Mouse (Mus musculus): ENCODE results near the gene Dcst1.

Dcst1 gene

GRCm38 (mm10) chr3:89365153-89365485 lies at the start of gene Dcst1:
Dcst1 (minus strand) TSS chr3:89365253.
- DNase-seq (ENCODE audit: low spot score in 2 of 2): no peak

- DNase-seq (ENCODE audit: low spot score in 2 of 2): peak; percentile 98
Observed at GRCm38 (mm10) chr3:89411490-89412393, 46.7 kb upstream of the Dcst1 start, which contains the start of gene Flad1. Flad1 (minus strand) TSS chr3:89411870.

DNA sequence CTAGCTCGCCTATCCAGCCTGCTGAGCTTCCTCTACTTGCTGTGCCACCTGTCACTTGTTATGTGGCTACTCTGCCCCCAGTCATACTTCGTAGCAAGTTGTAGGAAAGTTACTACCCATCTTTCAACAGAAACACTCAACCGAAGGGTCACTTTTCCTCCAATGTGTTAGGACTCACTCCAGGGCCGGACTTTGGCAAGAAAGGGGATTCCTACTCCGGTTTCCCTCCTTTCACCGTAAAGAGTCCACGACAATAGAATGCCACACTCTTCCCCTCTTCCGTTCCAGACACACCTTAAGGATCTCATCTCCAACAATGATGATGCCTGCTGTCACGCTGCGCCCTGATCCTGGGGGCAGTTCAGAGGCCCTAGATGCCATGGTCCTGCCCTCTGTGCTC lies 45.8 kb upstream of the Dcst1 start:
- DNase-seq (ENCODE audit: low spot score in 2 of 2): no peak

DNA sequence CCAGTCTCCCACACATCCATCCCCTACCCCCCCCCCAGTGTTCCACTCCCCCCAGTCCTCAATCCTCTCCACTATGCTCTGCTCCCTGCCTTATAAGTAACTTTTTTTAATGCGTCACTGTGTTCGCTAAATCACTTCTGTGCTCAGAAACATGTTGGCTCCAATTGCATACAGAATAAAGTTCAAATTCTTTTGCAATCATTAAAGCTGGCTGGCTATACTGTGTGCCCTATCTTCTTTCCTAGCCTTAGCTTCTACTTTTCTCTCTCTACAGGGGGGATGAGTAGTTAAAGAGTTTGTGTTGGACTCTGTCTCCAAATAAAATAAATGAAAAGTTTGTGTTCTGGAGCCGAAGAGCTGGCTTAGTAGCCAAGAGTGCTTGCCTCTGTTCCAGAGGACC lies 44.6 kb upstream of the Dcst1 start:
- DNase-seq (ENCODE audit: low spot score in 2 of 2): no peak

DNA sequence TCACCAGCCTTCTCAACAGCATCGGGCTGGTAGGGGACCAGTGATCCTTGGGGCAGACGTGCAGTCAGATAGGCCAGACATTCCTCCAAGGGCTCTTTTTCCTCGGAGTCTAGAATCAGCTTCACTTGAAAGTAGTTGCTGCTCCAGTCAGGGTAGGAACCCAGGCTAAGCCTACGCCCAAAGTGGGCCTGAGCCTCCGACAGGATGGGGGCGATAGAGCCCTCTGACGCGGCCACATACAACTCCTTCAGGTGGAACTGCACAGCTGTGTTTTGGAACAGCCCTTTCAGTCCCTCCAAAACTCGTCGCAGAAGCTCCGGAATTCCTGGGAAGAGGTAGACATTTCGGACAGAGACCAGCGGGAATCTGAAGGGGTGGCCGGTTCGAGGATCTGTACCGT lies 43.4 kb upstream of the Dcst1 start:
- DNase-seq (ENCODE audit: low spot score in 2 of 2): no peak

- DNase-seq (ENCODE audit: low spot score in 2 of 2): no peak
Observed at GRCm38 (mm10) chr3:89406887-89407286, 41.8 kb upstream of the Dcst1 start.

DNA sequence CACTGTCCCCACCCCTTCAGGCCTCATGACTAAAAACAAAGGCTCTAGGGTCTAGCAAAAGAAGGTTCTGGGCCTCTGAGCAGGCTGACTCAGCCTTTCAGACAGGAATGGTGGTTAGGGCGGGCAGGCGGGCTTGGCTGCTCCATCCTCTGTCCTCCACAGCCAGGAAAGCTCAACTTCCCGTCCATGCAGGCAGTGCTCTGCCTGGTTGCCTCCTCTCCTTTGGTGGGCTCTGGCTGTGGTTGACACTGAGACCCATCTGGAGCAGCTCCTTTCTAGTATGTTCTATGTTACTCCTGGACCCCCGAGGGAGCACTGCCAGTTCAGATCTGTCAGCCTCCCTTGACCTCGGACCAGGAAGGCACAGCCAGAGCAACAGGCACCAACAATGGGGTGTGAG lies 37.6 kb upstream of the Dcst1 start, which contains the start of gene Lenep:
Lenep (minus strand) TSS at position 101 of the 400 bp plus-strand sequence.
- DNase-seq (ENCODE audit: low spot score in 2 of 2): no peak

GRCm38 (mm10) chr3:89401329-89401728 lies 36.3 kb upstream of the Dcst1 start:
- DNase-seq (ENCODE audit: low spot score in 2 of 2): no peak

- DNase-seq (ENCODE audit: low spot score in 2 of 2): no peak
Observed at GRCm38 (mm10) chr3:89396654-89397005, 31.6 kb upstream of the Dcst1 start.

- DNase-seq (ENCODE audit: low spot score in 2 of 2): peak in 1 of 2 experiments; percentile 61
Observed at GRCm38 (mm10) chr3:89395806-89396653, 31.0 kb upstream of the Dcst1 start.

DNA sequence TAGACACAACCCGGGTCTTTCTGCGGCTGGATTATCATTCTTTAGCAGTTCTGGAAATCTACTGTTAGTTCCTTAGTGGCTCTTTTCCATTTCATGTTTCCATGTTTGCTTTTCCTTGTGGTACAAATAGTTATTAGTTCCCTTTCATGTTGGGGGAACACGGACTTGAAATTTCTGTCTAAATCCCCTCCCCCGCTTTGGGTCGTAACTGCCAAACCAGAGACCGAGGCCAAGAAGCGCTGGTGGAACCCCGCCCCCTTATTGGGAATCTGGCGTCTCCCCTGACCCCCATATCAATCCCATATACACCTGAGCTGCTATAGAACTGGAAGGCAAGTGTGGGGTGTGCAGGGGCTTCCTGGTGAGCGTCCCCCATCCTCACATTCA lies 30.4 kb upstream of the Dcst1 start:
- DNase-seq (ENCODE audit: low spot score in 2 of 2): no peak

DNA sequence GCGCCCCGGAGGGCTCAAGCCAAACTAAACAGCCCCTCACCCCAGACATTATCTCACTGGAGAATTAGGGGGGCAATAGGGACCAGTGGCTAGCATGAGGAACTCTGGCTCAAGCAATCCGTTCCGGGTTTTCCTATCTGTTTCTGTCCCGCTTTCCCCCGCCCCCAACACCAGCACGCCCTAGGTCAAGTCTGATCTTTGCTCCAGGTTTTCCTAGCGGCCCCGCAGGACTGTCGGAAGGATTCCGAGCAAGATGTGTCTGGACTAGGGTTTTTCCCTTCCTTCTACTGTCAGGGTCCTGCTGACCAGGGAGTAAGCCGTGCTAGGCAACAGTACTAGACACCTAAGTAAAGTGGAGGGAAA lies 29.8 kb upstream of the Dcst1 start:
- DNase-seq (ENCODE audit: low spot score in 2 of 2): peak; percentile 75 to 81

DNA sequence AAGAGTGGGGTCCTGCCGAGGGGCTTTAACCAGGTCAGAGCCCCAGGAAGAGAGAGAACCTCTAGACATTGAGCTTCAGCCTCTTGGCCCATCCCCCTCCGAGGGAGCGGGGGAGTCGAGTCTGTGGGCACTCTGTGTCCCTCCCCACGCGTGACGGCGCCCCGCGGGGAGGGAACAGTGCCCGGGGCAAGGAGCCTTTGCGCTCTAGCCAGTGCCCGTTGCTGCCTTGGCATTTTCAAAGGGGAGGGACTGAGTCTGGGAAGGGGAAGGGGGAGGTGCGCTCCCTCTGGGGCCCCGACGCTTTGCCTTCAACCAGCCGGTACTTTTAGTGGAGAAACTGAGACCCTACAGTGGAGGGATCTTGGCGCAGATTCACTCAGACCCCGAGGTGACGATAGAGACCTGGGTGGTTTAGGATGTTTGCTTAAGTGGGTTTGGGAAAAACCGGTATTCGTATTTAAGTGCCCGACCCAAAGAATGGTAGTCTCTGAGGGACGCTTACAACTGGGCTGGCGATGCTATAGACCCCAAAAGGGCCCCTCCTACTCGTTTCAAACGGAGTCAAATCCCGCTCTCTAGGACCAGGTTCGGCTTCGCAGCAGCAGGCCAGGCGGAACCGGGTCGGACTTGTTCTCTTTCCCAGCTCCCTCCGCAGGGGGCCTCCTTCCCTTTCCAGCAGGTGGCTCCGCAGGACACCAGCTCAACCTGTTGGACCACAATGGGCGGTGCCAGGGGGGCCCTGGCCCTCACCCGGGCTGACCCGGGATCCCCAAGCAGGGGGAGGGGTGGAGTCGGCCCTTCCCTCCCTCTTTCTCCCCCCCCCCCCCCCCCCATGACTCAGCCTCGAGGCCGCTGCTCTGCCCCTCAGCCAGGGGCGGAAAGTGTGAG lies 29.2 kb upstream of the Dcst1 start, which contains the start of gene Zbtb7b:
Zbtb7b (minus strand) TSS at position 771 of the 888 bp plus-strand sequence.
- DNase-seq (ENCODE audit: low spot score in 2 of 2): peak; percentile 65 to 84

DNA sequence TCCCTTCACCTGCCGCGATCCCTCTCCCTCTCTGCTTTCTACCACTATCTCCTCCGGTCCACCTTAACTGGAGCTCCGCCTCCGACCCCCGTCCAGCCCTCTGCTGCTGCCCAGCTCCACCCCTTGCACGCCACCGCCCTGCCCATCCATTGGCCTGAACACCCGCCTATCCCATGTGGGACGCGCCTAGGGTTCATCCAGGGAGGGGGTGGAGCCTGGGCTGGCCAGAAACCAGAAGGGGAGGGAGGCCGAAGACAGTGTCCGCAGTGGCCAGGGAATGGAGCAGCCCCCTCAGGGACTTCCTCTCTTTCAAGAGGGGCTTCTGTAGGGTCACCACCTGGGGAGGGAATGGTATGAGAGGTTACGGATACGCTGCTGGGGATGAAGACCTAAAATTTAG lies 28.6 kb upstream of the Dcst1 start:
- DNase-seq (ENCODE audit: low spot score in 2 of 2): peak; percentile 95 to 96

- DNase-seq (ENCODE audit: low spot score in 2 of 2): peak; percentile 33 to 74
Observed at GRCm38 (mm10) chr3:89392871-89393311, 27.8 kb upstream of the Dcst1 start.

DNA sequence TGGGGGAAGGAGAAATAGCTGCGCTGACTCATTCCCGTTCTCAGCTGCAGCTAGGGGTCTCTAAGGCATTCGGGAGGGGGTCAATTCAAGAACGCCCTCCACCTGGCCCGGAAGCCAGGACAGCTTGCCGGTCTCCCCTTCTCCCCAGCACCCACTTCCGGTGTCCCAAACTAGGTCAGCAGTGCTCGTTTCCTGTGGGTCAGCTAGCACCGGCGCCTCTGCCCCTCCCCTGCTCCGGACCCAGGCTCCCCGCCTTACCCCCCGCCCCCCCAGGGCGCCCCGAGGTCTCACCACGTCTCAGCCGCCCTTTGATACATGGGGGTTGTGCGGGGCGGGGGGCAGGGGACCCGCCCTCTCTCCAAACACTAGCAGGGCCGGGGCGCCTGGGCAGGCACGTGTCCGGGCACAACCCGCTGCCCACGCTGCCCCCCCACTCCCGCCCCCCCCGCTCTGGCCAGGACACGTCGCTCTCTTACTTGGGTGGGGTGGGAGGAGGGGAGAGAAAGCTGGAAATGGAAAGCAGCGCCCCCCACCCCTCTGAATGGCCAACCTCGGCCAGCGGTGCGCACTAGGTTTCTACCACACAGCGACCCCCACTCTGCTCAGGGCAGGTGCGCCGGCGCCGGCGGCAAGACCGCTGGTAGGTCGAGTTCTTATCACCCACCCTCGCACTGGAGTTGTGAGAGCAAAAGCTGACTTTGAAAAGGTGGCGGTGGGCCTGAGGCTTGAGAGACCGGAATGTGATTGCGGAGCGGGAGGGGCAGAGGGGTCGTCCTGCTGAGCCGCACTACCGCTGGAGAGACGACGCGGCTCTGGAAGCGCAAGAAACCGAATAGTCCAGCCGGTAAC lies 26.8 kb upstream of the Dcst1 start:
- DNase-seq (ENCODE audit: low spot score in 2 of 2): peak in 1 of 2 experiments; percentile 70

- DNase-seq (ENCODE audit: low spot score in 2 of 2): peak; percentile 54 to 76
Observed at GRCm38 (mm10) chr3:89390699-89391662, 25.9 kb upstream of the Dcst1 start.

- DNase-seq (ENCODE audit: low spot score in 2 of 2): peak in 1 of 2 experiments; percentile 71
Observed at GRCm38 (mm10) chr3:89390111-89390515, 25.1 kb upstream of the Dcst1 start.
